Mouse (Mus musculus): ENCODE data around the gene Fads3.

Gene Fads3

GRCm38 (mm10) chr19:10067701-10068100 is 26.3 kb downstream of the Fads3 start:
- DNase-seq (ENCODE audit: inconsistent ontology term), result no peak

GRCm38 (mm10) chr19:10070186-10070980 is 29.0 kb downstream of the Fads3 start:
- DNase-seq (ENCODE audit: inconsistent ontology term), result no peak

DNA sequence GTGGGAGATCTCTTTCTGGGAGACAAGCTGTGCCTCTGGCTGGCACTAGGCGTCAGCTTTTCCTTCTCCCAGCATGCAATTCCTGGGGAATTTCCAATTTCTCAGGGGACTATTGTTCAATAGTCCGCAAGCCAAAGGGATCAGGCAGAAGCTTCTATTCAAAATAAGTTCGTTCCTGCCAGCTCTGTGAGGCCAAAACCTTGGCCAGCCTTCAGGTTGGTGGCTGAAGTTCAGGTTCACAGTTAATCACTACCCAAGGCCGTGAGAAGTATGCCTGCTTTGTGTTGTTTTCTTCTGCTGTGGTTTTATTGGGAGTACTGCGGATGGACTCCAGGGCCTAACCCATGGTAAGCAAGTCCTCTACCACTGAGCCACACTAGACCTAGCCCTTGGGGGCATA is 29.8 kb downstream of the Fads3 start:
- DNase-seq (ENCODE audit: inconsistent ontology term), result peak; percentile 85

- DNase-seq (ENCODE audit: inconsistent ontology term), result no peak
Measured at GRCm38 (mm10) chr19:10071892-10072291, 30.5 kb downstream of the Fads3 start.

DNA sequence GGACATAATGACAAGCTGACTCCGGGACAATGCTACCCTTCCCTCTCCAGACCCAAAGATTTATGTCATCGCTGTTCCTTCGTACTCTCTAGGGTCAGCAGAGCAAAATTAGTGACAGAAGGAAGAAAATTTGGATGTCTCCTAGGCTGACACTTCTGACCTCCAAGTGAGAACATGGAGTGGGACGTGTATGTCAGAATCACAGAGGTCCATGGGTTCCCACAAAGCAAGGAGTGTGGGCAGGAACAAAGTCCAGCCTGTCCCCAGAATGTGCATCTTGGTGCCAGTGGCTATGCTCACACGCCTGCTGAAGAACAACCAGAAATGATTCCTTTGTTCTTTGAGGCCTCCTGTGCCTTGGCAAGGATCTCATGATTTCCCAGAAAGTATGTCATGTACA is 31.8 kb downstream of the Fads3 start:
- no peak for DNase-seq (ENCODE audit: inconsistent ontology term)

- DNase-seq (ENCODE audit: inconsistent ontology term), result no peak
Measured at GRCm38 (mm10) chr19:10078392-10078791, 37.0 kb downstream of the Fads3 start.

- no peak for DNase-seq (ENCODE audit: inconsistent ontology term)
Measured at GRCm38 (mm10) chr19:10080384-10080783, 39.0 kb downstream of the Fads3 start.

GRCm38 (mm10) chr19:10082105-10082504 is 40.7 kb downstream of the Fads3 start:
- no peak for DNase-seq (ENCODE audit: inconsistent ontology term)

DNA sequence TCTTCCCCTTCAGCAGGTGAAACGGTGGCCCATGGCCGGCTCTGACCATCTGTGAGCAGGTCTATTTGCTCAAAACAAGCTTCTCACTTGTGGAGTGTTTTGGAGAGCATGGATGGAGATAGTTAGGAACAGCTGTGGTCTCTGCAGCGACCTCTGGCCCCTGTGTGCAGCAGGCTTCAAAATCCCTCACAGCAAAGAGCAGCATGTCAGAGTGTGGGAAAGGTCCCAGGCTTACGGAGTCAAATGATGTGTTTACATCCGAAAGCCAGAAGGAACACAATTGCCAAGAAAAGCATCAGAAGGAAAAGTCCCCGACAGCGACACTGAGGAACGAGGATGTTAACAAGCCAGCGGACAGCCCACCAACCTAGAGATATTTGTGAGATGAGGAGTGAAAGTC is 44.1 kb downstream of the Fads3 start:
- DNase-seq (ENCODE audit: inconsistent ontology term), result no peak

- DNase-seq (ENCODE audit: inconsistent ontology term), result no peak
Measured at GRCm38 (mm10) chr19:10086976-10087375, 45.6 kb downstream of the Fads3 start.

GRCm38 (mm10) chr19:10093829-10094228 is 52.5 kb downstream of the Fads3 start:
- DNase-seq (ENCODE audit: inconsistent ontology term), result no peak

DNA sequence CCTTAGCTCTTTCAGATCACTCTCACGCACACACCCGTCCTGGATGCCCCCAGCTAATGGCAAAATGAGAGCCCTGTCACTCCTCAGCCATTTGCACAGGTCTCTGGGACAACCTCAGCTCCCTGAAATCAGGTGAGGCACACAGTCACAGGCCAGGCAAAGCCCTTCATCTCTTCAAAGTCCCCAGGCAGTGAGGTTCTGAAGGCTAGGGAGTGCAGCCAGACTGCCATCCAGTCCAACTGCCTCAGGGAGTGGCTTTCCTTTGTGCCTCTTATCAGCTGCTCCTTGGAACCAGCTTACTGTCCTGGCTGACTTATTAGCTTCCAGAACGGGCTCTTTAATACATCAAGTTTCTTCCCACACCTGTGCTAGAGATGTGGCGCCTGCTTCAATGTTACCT is 53.3 kb downstream of the Fads3 start:
- DNase-seq (ENCODE audit: inconsistent ontology term), result no peak

- DNase-seq (ENCODE audit: inconsistent ontology term), result no peak
Measured at GRCm38 (mm10) chr19:10096371-10096876, 55.1 kb downstream of the Fads3 start.

GRCm38 (mm10) chr19:10097826-10098225 is 56.5 kb downstream of the Fads3 start:
- no peak for DNase-seq (ENCODE audit: inconsistent ontology term)

DNA sequence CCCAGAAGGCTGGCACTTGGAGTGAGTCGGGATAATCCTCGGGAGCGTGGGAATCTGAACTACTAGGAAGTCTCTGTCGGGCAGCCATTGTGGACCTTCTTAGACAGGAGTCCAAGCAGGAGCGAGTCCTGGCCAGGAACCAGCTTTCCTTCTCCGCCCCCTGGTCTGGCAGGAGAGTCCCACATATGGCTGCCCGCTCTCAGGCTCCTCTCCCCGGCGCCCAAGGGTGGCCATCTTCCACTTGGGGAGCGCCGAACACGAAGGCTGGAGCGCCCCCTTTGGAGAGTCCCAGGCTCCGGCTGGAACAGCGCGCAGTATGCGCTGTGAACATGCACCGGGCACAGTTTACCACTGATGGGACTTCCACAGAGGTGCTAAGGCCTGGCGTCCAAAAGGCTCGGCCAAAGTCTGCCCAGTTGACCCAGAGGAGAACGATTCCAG is 59.3 kb downstream of the Fads3 start:
- DNase-seq (ENCODE audit: inconsistent ontology term), result peak; percentile 76

DNA sequence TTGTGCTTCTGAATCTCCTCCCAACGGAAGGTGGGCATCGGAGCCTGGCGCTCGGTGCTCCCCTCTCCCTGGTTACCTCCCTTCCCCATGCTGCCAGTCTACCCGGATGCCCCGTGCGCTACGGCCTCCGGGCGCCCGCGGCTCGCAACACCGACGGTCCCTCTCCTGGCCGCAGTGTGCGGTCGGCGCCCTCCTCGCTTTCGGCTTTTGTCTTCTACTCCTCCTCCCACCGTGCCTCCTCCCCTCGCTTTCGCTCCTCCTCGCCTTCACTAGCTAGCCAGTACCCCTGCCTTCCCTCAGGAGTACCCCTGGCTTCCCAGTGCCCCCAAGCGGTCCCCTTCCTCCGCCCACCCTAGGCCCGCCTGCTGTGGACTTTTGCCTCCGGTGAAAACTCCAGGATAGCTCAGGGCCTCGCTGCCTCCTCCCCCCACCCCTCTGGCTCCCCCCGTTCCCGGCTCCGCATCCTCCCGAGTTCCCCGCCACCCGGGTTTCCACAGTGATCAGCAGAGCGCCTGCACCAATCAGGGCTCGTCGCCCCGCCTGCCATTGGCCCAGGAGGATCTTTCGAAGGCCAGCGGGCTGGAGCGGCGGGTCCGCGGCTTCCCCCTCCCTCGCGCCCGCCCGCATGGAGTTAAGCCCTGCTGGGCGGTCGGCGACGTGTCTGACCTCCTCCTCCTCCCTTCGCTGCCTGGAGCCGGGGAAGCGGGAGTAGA is 60.1 kb downstream of the Fads3 start, which contains the start of gene Fads2:
Gene Fads2, minus strand, starts transcription at position 406 of the 713 bp plus-strand sequence.
- peak; percentile 97 for DNase-seq (ENCODE audit: inconsistent ontology term)

- peak; percentile 62 for DNase-seq (ENCODE audit: inconsistent ontology term)
Measured at GRCm38 (mm10) chr19:10102054-10102700, 60.8 kb downstream of the Fads3 start.

DNA sequence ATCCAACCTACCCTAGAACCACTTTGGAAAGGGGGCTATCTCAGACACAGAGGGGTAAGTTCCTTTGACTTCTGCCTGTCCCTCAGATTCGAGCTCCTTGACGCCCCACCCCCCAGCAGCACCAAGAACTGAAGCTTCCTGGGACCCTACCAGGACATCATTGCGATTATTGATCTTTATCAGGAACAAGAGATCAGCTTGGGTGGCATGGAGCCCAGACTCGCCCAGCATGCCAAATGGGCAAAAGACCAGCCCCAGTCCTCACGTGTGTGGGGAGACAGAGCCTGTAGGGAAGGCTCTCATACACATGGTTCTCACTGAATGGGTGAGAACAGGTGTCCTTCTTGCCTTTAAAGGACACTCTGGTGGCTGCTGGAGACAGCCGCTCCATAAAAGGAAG is 62.9 kb downstream of the Fads3 start:
- DNase-seq (ENCODE audit: inconsistent ontology term), result no peak

DNA sequence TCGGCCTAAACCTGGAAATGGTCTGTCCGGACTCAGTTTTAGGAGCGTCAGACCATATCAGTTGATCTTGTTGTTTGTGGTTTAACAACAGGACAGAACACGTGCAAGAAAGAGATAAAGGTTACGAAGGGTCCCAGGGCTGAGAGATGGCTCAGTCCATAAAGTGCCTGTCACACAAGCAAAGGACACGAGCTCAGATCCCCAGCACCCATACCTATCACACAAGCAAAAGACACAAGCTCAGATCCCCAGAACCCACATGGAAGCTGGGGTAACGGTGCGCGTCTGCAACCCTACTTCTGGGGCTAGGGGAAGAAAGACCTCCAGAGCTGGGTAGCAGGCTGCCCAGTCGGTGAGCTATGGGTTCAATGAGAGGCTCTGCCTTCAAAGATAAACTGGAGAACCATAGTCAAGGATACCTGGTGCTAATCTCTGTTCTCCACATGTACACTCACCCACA is 63.7 kb downstream of the Fads3 start:
- DNase-seq (ENCODE audit: inconsistent ontology term), result no peak

DNA sequence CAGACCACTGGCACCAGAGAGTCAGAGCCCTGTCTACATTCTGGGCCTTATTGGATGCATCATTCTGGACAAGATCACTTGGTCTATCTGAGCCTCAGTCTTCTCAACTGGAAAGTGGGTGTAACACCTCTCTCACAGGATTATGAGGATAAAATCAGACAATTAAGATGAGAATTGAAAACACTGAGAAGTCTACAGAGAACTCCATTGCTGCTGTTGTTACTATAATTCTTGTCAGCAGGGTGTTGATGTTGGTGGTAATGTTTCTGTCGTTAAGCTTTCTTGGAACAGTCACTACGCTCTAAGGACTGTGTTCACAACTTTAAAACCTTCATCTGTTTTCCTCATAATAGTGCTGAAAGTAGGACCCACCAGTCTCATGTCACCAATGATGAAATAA is 65.3 kb downstream of the Fads3 start:
- DNase-seq (ENCODE audit: inconsistent ontology term), result no peak

DNA sequence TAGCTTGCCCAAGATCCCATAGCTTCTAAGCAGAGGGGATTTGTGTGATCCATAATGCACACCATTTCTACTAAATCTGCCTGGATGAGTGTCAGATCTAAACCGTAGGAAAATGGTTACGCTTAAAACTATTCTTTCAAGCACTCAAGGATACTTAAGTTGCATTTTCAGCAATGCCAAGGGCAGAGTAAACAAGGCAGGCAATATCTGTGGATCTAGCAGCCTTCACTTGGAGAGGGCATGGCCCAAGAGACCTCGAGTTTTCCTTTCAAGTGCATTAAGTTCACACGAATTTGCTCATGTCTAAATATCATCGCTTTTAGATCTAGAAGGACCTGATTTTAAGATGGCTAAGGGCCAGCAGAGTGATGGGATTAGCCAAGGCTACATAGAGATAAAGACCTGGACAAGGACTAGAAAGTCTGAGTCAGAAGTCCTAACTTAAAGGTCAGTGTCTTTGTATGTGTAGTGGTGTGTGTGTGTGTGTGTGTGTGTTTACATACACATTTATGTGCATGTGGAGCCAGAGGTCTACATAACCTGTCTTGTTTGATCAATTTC is 65.8 kb downstream of the Fads3 start:
- DNase-seq (ENCODE audit: inconsistent ontology term), result no peak

GRCm38 (mm10) chr19:10108129-10108528 is 66.8 kb downstream of the Fads3 start:
- no peak for DNase-seq (ENCODE audit: inconsistent ontology term)

Measured in Muller cell, postnatal 12 days (primary cell).